Mouse (Mus musculus) kidney, postnatal 0 days (tissue): ENCODE data around the gene Pias1. TPM values are rescaled to one million over a fixed set of nuclear protein-coding genes. Genes with fewer than 3 reads are reported as not detected.
A peak's percentile ranks its signal among the peaks of the same experiment; 100 is the strongest.

Experiments used
- ATAC-seq: fragments of 200-750 bp; cut with Nextera tagmentation; replicated peaks from 2 replicates; pipeline ENCODE4 v1.8.0; 2017; ENCODE audit warnings: low read depth, moderate number of reproducible peaks, moderate TSS enrichment, moderate library complexity; ENCODE audit not compliant: low FRiP score
- DNase-seq: peaks from one replicate; pipeline ENCODE4 v3.0.0-alpha.2; 2016; ENCODE audit warnings: low spot score
- H3K27ac ChIP-seq: fragments of 300-500 bp; sonication (generic); 2 replicates; pipeline ENCODE4 v1.5.1; 2014; ENCODE audit warnings: mild to moderate bottlenecking
- H3K27me3 ChIP-seq: fragments of 300-500 bp; sonication (generic); 2 replicates; pipeline ENCODE4 v1.6.1; 2014; ENCODE audit warnings: low read length, mixed read lengths; ENCODE audit not compliant: insufficient read depth
- H3K36me3 ChIP-seq: fragments of 300-500 bp; sonication (generic); 2 replicates; pipeline ENCODE4 v1.6.1; 2014; ENCODE audit warnings: low read length, mixed read lengths; ENCODE audit not compliant: insufficient read depth
- H3K4me1 ChIP-seq: fragments of 300-500 bp; sonication (generic); replicated peaks from 2 replicates; pipeline ENCODE4 v1.6.1; 2014; ENCODE audit warnings: antibody characterized with exemption, low read length, mixed read lengths; ENCODE audit not compliant: insufficient read depth
- H3K4me2 ChIP-seq: fragments of 300-500 bp; sonication (generic); 2 replicates; pipeline ENCODE4 v1.6.1; 2014; ENCODE audit warnings: mild to moderate bottlenecking, low read length, moderate library complexity, mixed read lengths
- H3K4me3 ChIP-seq: fragments of 300-500 bp; sonication (generic); replicated peaks from 2 replicates; pipeline ENCODE4 v1.5.1; 2014; ENCODE audit warnings: low read depth, low read length
- H3K9ac ChIP-seq: fragments of 300-500 bp; sonication (generic); 2 replicates; pipeline ENCODE4 v1.6.1; 2014; ENCODE audit warnings: low read depth, low read length
- H3K9me3 ChIP-seq: fragments of 300-500 bp; sonication (generic); replicated peaks from 2 replicates; pipeline ENCODE4 v1.6.1; 2016; ENCODE audit warnings: low read length, inconsistent platforms, mixed read lengths
- CTCF ChIP-seq: IDR thresholded peaks from 2 replicates; pipeline ENCODE4 v1.5.1; 2016; ENCODE audit warnings: antibody characterized with exemption, low read depth, mild to moderate bottlenecking, moderate library complexity
- WGBS: fragments of 180-500 bp; shearing (Covaris S2); extraction: QIAGEN DNeasy Blood & Tissue Kit; methylation state at CpG from one replicate; pipeline ENCODE4 v1.1.7; 2014; 5-methylcytosine and 5-hydroxymethylcytosine counted together
- polyA plus RNA-seq: library from polyadenylated mRNA; unstranded; fragments of >200 nt; fragmentation: Nextera tagmentation; extraction: Ambion mirVana; gene quantifications from 2 replicates; pipeline ENCODE4 v1.2.1, GENCODE M21; 2015

Pias1 gene
- polyA plus RNA-seq, 1 experiment from 2014 or later, result 48.6 TPM

GRCm38 (mm10) chr9:62998561-62998960, 10.8 kb upstream of the Pias1 start:
- Histone ChIP-seq H3K9ac (no peak overlapping the region), H3K36me3 (no peaks in the 10 kb centered on the region), H3K9me3 (no peaks in the 10 kb centered on the region), H3K27me3 (no peaks in the 10 kb centered on the region), H3K4me3 (no peak overlapping the region), H3K4me1 (no peaks in the 10 kb centered on the region), H3K27ac (no peak overlapping the region), H3K4me2 (no peak overlapping the region)
- ATAC-seq (no peak), DNase-seq (peak; percentile 12)
- 5% methylated on average over 3 of the region's 3 CpGs for WGBS
- no peak for TF ChIP-seq CTCF

- WGBS, result 90% methylated on average over 3 of the region's 3 CpGs
- no peak overlapping the region for H3K4me3 ChIP-seq
Observed at GRCm38 (mm10) chr9:62997626-62998025, 9.9 kb upstream of the Pias1 start.

GRCm38 (mm10) chr9:62995186-62995585, 7.5 kb upstream of the Pias1 start:
- no peak overlapping the region for H3K27ac ChIP-seq
- H3K9me3 ChIP-seq, result no peaks in the 10 kb centered on the region
- ATAC-seq, result no peak
- DNase-seq, result no peak
- no peaks in the 10 kb centered on the region for H3K36me3 ChIP-seq
- H3K4me3 ChIP-seq, result no peak overlapping the region
- no peak for TF ChIP-seq CTCF
- H3K4me2 ChIP-seq, result no peak overlapping the region
- H3K27me3 ChIP-seq, result no peaks in the 10 kb centered on the region
- no peak overlapping the region for H3K9ac ChIP-seq
- 7% methylated on average over 2 of the region's 2 CpGs for whole genome bisulfite sequencing
- no peaks in the 10 kb centered on the region for H3K4me1 ChIP-seq

More at GRCm38 (mm10) chr9:62997626-62998025, 9.9 kb upstream of the Pias1 start:
- H3K4me1 ChIP-seq, result no peaks in the 10 kb centered on the region
- H3K9me3 ChIP-seq, result no peaks in the 10 kb centered on the region
- no peak overlapping the region for H3K4me2 ChIP-seq
- H3K9ac ChIP-seq, result no peak overlapping the region
- no peak for DNase-seq
- no peak overlapping the region for H3K27ac ChIP-seq
- no peaks in the 10 kb centered on the region for H3K36me3 ChIP-seq
- H3K27me3 ChIP-seq, result no peaks in the 10 kb centered on the region
- no peak for TF ChIP-seq CTCF
- ATAC-seq, result no peak

- Histone ChIP-seq H3K9ac (no peak overlapping the region), H3K27ac (no peak overlapping the region), H3K4me3 (no peak overlapping the region), H3K27me3 (no peaks in the 10 kb centered on the region), H3K4me2 (no peak overlapping the region), H3K9me3 (no peaks in the 10 kb centered on the region), H3K4me1 (no peaks in the 10 kb centered on the region), H3K36me3 (no peaks in the 10 kb centered on the region)
- DNase-seq (no peak), ATAC-seq (no peak)
- WGBS, result 95% methylated on average over 3 of the region's 3 CpGs
- TF ChIP-seq CTCF, result no peak
Observed at GRCm38 (mm10) chr9:62990134-62990533, 2.4 kb upstream of the Pias1 start.

GRCm38 (mm10) chr9:62980777-62981202, 6.9 kb downstream of the Pias1 start:
- H3K9me3 ChIP-seq, result no peaks in the 10 kb centered on the region
- peaks cover 9% of the 10 kb centered on the region; the same call in 1 of the 2 replicates for H3K4me1 ChIP-seq
- peak; percentile 92 for ATAC-seq
- H3K27me3 ChIP-seq, result no peaks in the 10 kb centered on the region
- peak overlapping the region; percentile 98 for H3K27ac ChIP-seq
- H3K36me3 ChIP-seq, result no peaks in the 10 kb centered on the region
- peak; percentile 21; the same call in 1 of the 2 replicates for TF ChIP-seq CTCF
- H3K4me2 ChIP-seq, result peak overlapping the region; percentile 81
- H3K9ac ChIP-seq, result peak overlapping the region; percentile 92
- DNase-seq, result peak; percentile 97
- H3K4me3 ChIP-seq, result peak overlapping the region; percentile 97
- WGBS, result 1% methylated on average over 35 of the region's 38 CpGs

GRCm38 (mm10) chr9:62980162-62980776, 7.5 kb downstream of the Pias1 start:
- H3K27ac ChIP-seq, result peak overlapping the region; percentile 98
- H3K9ac ChIP-seq, result peak overlapping the region; percentile 92
- peak overlapping the region; percentile 97 for H3K4me3 ChIP-seq
- H3K4me2 ChIP-seq, result peak overlapping the region; percentile 59
- 0% methylated on average over 47 of the region's 63 CpGs for WGBS
- DNase-seq, result peak; percentile 54
- no peaks in the 10 kb centered on the region for H3K36me3 ChIP-seq
- H3K9me3 ChIP-seq, result no peaks in the 10 kb centered on the region
- ATAC-seq, result peak; percentile 68
- peaks cover 9% of the 10 kb centered on the region; the same call in 1 of the 2 replicates for H3K4me1 ChIP-seq
- TF ChIP-seq CTCF, result no peak
- no peaks in the 10 kb centered on the region for H3K27me3 ChIP-seq
